Mouse (Mus musculus) testis, adult 2 months (tissue): ENCODE measurements at regions not wholly inside any gene's neighbourhood (a gene's known extent, or its start where the extent isn't known, plus 50 kb on each side); places are given as distances from the start of the nearest gene placed in this dataset.

Source experiments
- CTCF ChIP-seq: fragments of 200-500 bp; IDR thresholded peaks from 2 replicates; pipeline ENCODE4 v1.5.1; 2012; ENCODE audit warnings: low read depth, mild to moderate bottlenecking, inconsistent platforms, low read length, moderate library complexity; ENCODE audit not compliant: control insufficient read depth, insufficient read depth, insufficient replicate concordance
- POLR2A ChIP-seq: fragments of 200-500 bp; IDR thresholded peaks from 2 replicates; pipeline ENCODE4 v1.6.1; 2012; ENCODE audit warnings: low read depth, mild to moderate bottlenecking, inconsistent platforms, low read length, moderate library complexity; ENCODE audit not compliant: control insufficient read depth

DNA sequence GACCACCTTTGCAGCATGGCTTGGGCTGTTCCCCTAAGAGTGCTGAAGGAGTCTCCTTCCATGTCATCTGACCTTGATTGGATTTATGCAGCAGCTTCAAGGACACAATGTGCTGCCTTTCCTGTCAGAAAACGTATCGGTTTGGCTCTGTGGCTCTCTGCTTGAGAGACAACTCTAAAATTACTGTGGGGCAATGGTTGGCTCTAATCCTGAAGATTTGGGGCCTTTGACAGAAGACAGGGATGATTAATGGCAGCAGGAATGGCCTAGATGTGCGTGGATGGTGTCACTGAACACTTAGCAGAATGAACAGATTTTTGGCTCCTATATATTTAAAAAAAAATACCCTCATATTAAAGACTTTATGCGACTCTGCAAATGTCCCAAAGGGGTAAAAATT, 136.8 kb upstream of the Dnajc19 start:
- no peak for TF ChIP-seq CTCF
- TF ChIP-seq POLR2A, result no peak
